Mouse (Mus musculus) ES-Bruce4 (cell line): ENCODE results near the gene Tfb2m.

ENCODE experiments used
- CTCF ChIP-seq: IDR thresholded peaks from one replicate; pipeline ENCODE4 v1.8.1; 2011; ENCODE audit warnings: low read depth, low read length
- EP300 ChIP-seq: IDR thresholded peaks from 2 replicates; pipeline ENCODE4 v1.6.1; 2011; ENCODE audit warnings: low read depth, low read length; ENCODE audit not compliant: insufficient read depth
- POLR2A ChIP-seq: IDR thresholded peaks from one replicate; pipeline ENCODE4 v1.8.1; 2011; ENCODE audit warnings: low read length; ENCODE audit not compliant: insufficient read depth

DNA sequence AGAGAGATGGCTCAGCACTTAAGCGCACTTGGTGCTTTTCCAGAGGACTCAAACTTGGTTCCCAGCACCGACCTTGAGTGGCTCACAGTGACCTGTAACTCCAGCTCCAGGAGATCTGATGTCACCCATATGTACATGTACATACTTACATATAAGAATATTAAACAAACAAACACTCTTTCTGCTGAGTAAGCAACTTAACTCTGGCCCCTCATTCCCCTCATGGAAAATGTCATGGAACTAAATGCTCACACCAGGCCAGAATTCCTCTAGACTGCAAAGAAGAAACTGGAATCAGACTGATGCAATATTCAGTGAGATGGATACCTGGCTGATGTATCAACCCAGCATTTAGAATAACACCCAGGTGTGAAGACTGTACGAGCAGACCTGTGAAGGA is 7.0 kb downstream of the Tfb2m start:
- no peak for TF ChIP-seq CTCF
- no peak for TF ChIP-seq POLR2A
- TF ChIP-seq EP300, result no peak
